Mouse (Mus musculus): ENCODE measurements around the gene Rapgef6. TPM values are rescaled to one million over a fixed set of nuclear protein-coding genes. Genes with fewer than 3 reads are reported as not detected.

Rapgef6 gene
- polyA plus RNA-seq, 1 experiment from 2014 or later, result 38.5 TPM

- peaks cover 29% of the 10 kb centered on the region for H3K36me3 ChIP-seq (ENCODE audit: control insufficient read depth, insufficient read depth, low read length)
- WGBS, result 95% methylated on average over 4 of the region's 4 CpGs
These were observed 216.5 kb downstream of the Rapgef6 start for GRCm38 (mm10) chr11:54739012-54739750.

GRCm38 (mm10) chr11:54741330-54741729, 218.7 kb downstream of the Rapgef6 start:
- peaks cover 25% of the 10 kb centered on the region for H3K36me3 ChIP-seq (ENCODE audit: control insufficient read depth, insufficient read depth, low read length)
- no peak for DNase-seq
- 95% methylated on average over 2 of the region's 2 CpGs for WGBS

More at GRCm38 (mm10) chr11:54739012-54739750, 216.5 kb downstream of the Rapgef6 start:
- no peak overlapping the region for H3K27ac ChIP-seq (replicated peaks; ENCODE audit: low read depth, low read length)
- ATAC-seq (ENCODE audit: low FRiP score, low TSS enrichment) (no peak), DNase-seq (no peak)
- no peak overlapping the region for H3K9ac ChIP-seq (replicated peaks; ENCODE audit: low read length)
- no peak overlapping the region for H3K4me3 ChIP-seq (replicated peaks; ENCODE audit: low read depth, low read length)
- H3K9me3 ChIP-seq (ENCODE audit: control insufficient read depth, low read length), result no peaks in the 10 kb centered on the region
- H3K4me1 ChIP-seq (ENCODE audit: control insufficient read depth, insufficient read depth, low read length), result no peaks in the 10 kb centered on the region
- H3K4me2 ChIP-seq (ENCODE audit: low read length), result no peak overlapping the region
- H3K27me3 ChIP-seq (ENCODE audit: control insufficient read depth, insufficient read depth, low read length), result no peaks in the 10 kb centered on the region

GRCm38 (mm10) chr11:54744231-54744630, 221.6 kb downstream of the Rapgef6 start:
- H3K27ac ChIP-seq (replicated peaks; ENCODE audit: low read depth, low read length), result no peak overlapping the region
- WGBS, result 92% methylated on average over 1 of the region's 1 CpGs

More at GRCm38 (mm10) chr11:54741330-54741729, 218.7 kb downstream of the Rapgef6 start:
- H3K27me3 ChIP-seq (ENCODE audit: control insufficient read depth, insufficient read depth, low read length), result no peaks in the 10 kb centered on the region
- no peak overlapping the region for H3K4me2 ChIP-seq (ENCODE audit: low read length)
- H3K4me1 ChIP-seq (ENCODE audit: control insufficient read depth, insufficient read depth, low read length), result no peaks in the 10 kb centered on the region
- no peak overlapping the region for H3K4me3 ChIP-seq (replicated peaks; ENCODE audit: low read depth, low read length)
- no peak overlapping the region for H3K27ac ChIP-seq (replicated peaks; ENCODE audit: low read depth, low read length)
- no peak overlapping the region for H3K9ac ChIP-seq (replicated peaks; ENCODE audit: low read length)
- H3K9me3 ChIP-seq (ENCODE audit: control insufficient read depth, low read length), result no peaks in the 10 kb centered on the region
- no peak for ATAC-seq (ENCODE audit: low FRiP score, low TSS enrichment)

More at GRCm38 (mm10) chr11:54744231-54744630, 221.6 kb downstream of the Rapgef6 start:
- no peak overlapping the region for H3K4me2 ChIP-seq (ENCODE audit: low read length)
- ATAC-seq (ENCODE audit: low FRiP score, low TSS enrichment) (no peak), DNase-seq (no peak)
- no peaks in the 10 kb centered on the region for H3K27me3 ChIP-seq (ENCODE audit: control insufficient read depth, insufficient read depth, low read length)
- H3K9me3 ChIP-seq (ENCODE audit: control insufficient read depth, low read length), result no peaks in the 10 kb centered on the region
- H3K9ac ChIP-seq (replicated peaks; ENCODE audit: low read length), result no peak overlapping the region
- no peak overlapping the region for H3K4me3 ChIP-seq (replicated peaks; ENCODE audit: low read depth, low read length)
- peaks cover 17% of the 10 kb centered on the region for H3K36me3 ChIP-seq (ENCODE audit: control insufficient read depth, insufficient read depth, low read length)
- H3K4me1 ChIP-seq (ENCODE audit: control insufficient read depth, insufficient read depth, low read length), result no peaks in the 10 kb centered on the region

Small RNAs within 50 kb of the gene (microRNA-seq; reads per million reads assigned to microRNA genes)
- gene Gm26116, result not detected

Other genes starting within 250 kb of the Rapgef6 start
- gene Acsl6, start 219.0 kb upstream of the Rapgef6 start, polyA plus RNA-seq (2014; fragmentation: Nextera tagmentation; extraction: Ambion mirVana), result 38.4 and 40.9 TPM in 2 replicates
- not detected in 2 replicates for gene Meikin, start 152.2 kb upstream of the Rapgef6 start, polyA plus RNA-seq (2014; fragmentation: Nextera tagmentation; extraction: Ambion mirVana)
- gene Fnip1, start 84.6 kb upstream of the Rapgef6 start, polyA plus RNA-seq (2014; fragmentation: Nextera tagmentation; extraction: Ambion mirVana), result 14.0 and 18.2 TPM in 2 replicates